ENCODE assay signal across 20 mouse cellular contexts in the genomic region with DNA sequence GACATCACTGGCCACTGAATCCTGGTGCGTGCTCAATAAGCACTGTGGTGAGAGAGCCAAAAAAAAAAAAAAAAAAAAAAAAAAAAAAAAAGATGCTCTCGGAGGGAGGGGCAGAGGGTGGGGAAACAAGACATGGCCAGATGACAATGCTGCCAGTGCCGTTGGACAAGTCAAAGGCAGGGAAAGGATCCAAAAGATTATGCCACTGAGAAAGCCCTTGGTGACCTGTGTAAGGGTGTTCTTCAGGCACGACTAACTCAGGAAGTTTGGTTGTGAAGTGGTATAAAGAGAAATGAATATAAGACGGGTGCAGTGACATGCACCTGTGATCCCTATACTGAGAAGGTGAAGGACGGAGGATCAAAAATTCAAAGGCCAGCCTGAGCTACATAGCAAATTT.
"Had no signal": no experiment of that assay in that cellular context is flagged by ENCODE, and none has a peak within 500 bp of the region (broad histone marks: within the 10 kb centered on the region; RNA-seq: fewer than 3 reads in every experiment).

No protein-coding gene starts in this region.

- DNase-seq: liver, postnatal 0 days; lung, adult 2 months; lung, postnatal 14 days; lung, postnatal 36 days; retina, postnatal 1 day; right cerebral cortex, adult 18-20 months; right cerebral cortex, postnatal 25 days; right cerebral cortex, postnatal 4 days; thymus, adult 2 months; thymus, postnatal 25 days; thymus, postnatal 4 days had no signal

- H3K4me2 ChIP-seq: lung, embryonic 15.5 days; midbrain, embryonic 11.5 days; midbrain, embryonic 13.5 days; midbrain, embryonic 15.5 days; neural tube, embryonic 12.5 days; stomach, embryonic 15.5 days had no signal

- ATAC-seq: liver, postnatal 0 days; lung, postnatal 0 days; midbrain, embryonic 13.5 days; midbrain, embryonic 15.5 days had no signal

- H3K27ac ChIP-seq: lung, embryonic 15.5 days; macrophage; midbrain, embryonic 13.5 days; midbrain, embryonic 15.5 days; neural tube, embryonic 12.5 days; stomach, embryonic 15.5 days; stomach, postnatal 0 days had no signal

- H3K9me3 ChIP-seq: lung, embryonic 15.5 days; midbrain, embryonic 13.5 days; midbrain, embryonic 15.5 days; neural tube, embryonic 12.5 days; stomach, embryonic 15.5 days had no signal

- H3K4me1 ChIP-seq: lung, embryonic 15.5 days; midbrain, embryonic 13.5 days; midbrain, embryonic 15.5 days; neural tube, embryonic 12.5 days; stomach, embryonic 15.5 days had no signal

- H3K27me3 ChIP-seq: lung, embryonic 15.5 days; midbrain, embryonic 13.5 days; midbrain, embryonic 15.5 days; neural tube, embryonic 12.5 days; stomach, embryonic 15.5 days had no signal

- H3K36me3 ChIP-seq: lung, embryonic 15.5 days; midbrain, embryonic 13.5 days; midbrain, embryonic 15.5 days; neural tube, embryonic 12.5 days; stomach, embryonic 15.5 days had no signal

- H3K9ac ChIP-seq: liver, postnatal 0 days; lung, embryonic 15.5 days; midbrain, embryonic 13.5 days; midbrain, embryonic 15.5 days; neural tube, embryonic 12.5 days; stomach, embryonic 15.5 days had no signal

- H3K4me3 ChIP-seq: lung, embryonic 15.5 days; midbrain, embryonic 13.5 days; midbrain, embryonic 15.5 days; neural tube, embryonic 12.5 days; stomach, embryonic 15.5 days had no signal
